Mouse (Mus musculus) ES-E14 (cell line): ENCODE results near the gene Slc35e3.

ENCODE experiments used
- CHD2 ChIP-seq: IDR thresholded peaks from 2 replicates; pipeline ENCODE4 v1.6.1; 2014; ENCODE audit warnings: mild to moderate bottlenecking, low read depth, low read length, inconsistent platforms
- ZC3H11A ChIP-seq: IDR thresholded peaks from 2 replicates; pipeline ENCODE4 v1.6.1; 2012; ENCODE audit warnings: low read depth, mild to moderate bottlenecking, inconsistent platforms, low read length, borderline replicate concordance
- ZNF384 ChIP-seq: IDR thresholded peaks from 2 replicates; pipeline ENCODE4 v1.6.1; 2012; ENCODE audit warnings: low read depth, low read length, inconsistent platforms

GRCm38 (mm10) chr10:117778951-117779350 is 32.8 kb upstream of the Slc35e3 start:
- no peak for TF ChIP-seq ZC3H11A
- TF ChIP-seq CHD2, result no peak
- no peak for TF ChIP-seq ZNF384
